Mouse (Mus musculus) forebrain, embryonic 11.5 days (tissue): ENCODE measurements at regions not wholly inside any gene's neighbourhood (a gene's known extent, or its start where the extent isn't known, plus 50 kb on each side); places are given as distances from the start of the nearest gene placed in this dataset.
"Not testable (repeated sequence)": the region's sequence is repeated elsewhere in the genome, so short reads cannot be mapped to it uniquely, and the experiment has no call there.

Experiments
- ATAC-seq: fragments of 200-750 bp; cut with Nextera tagmentation; replicated peaks from 2 replicates; pipeline ENCODE4 v1.8.0; 2017; ENCODE audit warnings: moderate TSS enrichment; ENCODE audit not compliant: low FRiP score
- DNase-seq: peaks from one replicate; pipeline ENCODE4 v3.0.0-alpha.2; 2017; ENCODE audit warnings: low spot score
- H3K27ac ChIP-seq: fragments of 300-500 bp; sonication (generic); 2 replicates; pipeline ENCODE4 v1.5.1; 2014; ENCODE audit warnings: low read depth, low read length
- H3K27me3 ChIP-seq: fragments of 300-500 bp; sonication (generic); 2 replicates; pipeline ENCODE4 v1.6.1; 2014; ENCODE audit warnings: mild to moderate bottlenecking, low read length, mixed read lengths; ENCODE audit not compliant: control insufficient read depth, insufficient read depth
- H3K36me3 ChIP-seq: fragments of 300-500 bp; sonication (generic); 2 replicates; pipeline ENCODE4 v1.6.1; 2014; ENCODE audit warnings: mild to moderate bottlenecking, low read length, moderate library complexity, mixed read lengths; ENCODE audit not compliant: control insufficient read depth, insufficient read depth
- H3K4me1 ChIP-seq: fragments of 300-500 bp; sonication (generic); replicated peaks from 2 replicates; pipeline ENCODE4 v1.6.1; 2014; ENCODE audit warnings: low read length, mixed read lengths; ENCODE audit not compliant: control insufficient read depth, insufficient read depth
- H3K4me2 ChIP-seq: fragments of 300-500 bp; sonication (generic); 2 replicates; pipeline ENCODE4 v1.6.1; 2014; ENCODE audit warnings: low read depth, mild to moderate bottlenecking, low read length, moderate library complexity, mixed read lengths; ENCODE audit not compliant: severe bottlenecking
- H3K4me3 ChIP-seq: fragments of 300-500 bp; sonication (generic); 2 replicates; pipeline ENCODE4 v1.5.1; 2014; ENCODE audit warnings: low read depth, low read length
- H3K9ac ChIP-seq: fragments of 300-500 bp; sonication (generic); 2 replicates; pipeline ENCODE4 v1.6.1; 2014; ENCODE audit warnings: low read length
- H3K9me3 ChIP-seq: fragments of 300-500 bp; sonication (generic); 2 replicates; pipeline ENCODE4 v1.6.1; 2016; ENCODE audit warnings: low read length, mixed read lengths; ENCODE audit not compliant: control insufficient read depth
- WGBS: fragments of 180-500 bp; shearing (Covaris S2); extraction: QIAGEN DNeasy Blood & Tissue Kit; methylation state at CpG from one replicate; pipeline ENCODE4 v1.1.7; 2014; 5-methylcytosine and 5-hydroxymethylcytosine counted together

GRCm38 (mm10) chr6:24301681-24302080 lies 133.8 kb upstream of the Slc13a1 start:
- no peaks in the 10 kb centered on the region for H3K27me3 ChIP-seq
- no peak overlapping the region for H3K4me3 ChIP-seq
- 85% methylated on average over 4 of the region's 4 CpGs for WGBS
- H3K27ac ChIP-seq, result no peak overlapping the region
- H3K4me1 ChIP-seq, result no peaks in the 10 kb centered on the region
- H3K4me2 ChIP-seq, result no peak overlapping the region
- no peaks in the 10 kb centered on the region for H3K36me3 ChIP-seq
- no peak for DNase-seq
- H3K9me3 ChIP-seq, result no peaks in the 10 kb centered on the region
- ATAC-seq, result no peak
- no peak overlapping the region for H3K9ac ChIP-seq

DNA sequence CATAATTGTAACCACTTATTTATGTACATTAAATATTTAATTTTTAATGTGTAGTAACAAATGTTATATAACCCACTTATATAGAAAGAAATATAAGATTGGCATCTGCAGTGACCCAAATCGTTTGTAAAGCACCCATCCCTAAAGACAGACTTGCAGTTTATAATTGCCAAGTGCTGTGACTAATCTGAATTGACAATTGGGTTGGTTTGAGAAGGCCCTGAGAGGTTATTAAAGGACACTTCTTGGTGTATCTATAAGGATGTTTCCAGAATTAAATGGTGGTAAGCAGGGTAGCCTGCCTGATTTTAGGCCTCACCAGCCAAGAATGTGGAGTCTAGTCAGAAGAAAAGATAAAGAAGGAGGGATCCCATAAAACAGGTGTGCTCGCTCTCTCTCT lies 133.3 kb upstream of the Slc13a1 start:
- WGBS, result 87% methylated on average over 2 of the region's 2 CpGs
- Histone ChIP-seq H3K4me3 (no peak overlapping the region), H3K27me3 (no peaks in the 10 kb centered on the region), H3K27ac (no peak overlapping the region), H3K9me3 (no peaks in the 10 kb centered on the region), H3K4me2 (no peak overlapping the region), H3K4me1 (no peaks in the 10 kb centered on the region), H3K9ac (no peak overlapping the region), H3K36me3 (no peaks in the 10 kb centered on the region)
- DNase-seq, result no peak
- ATAC-seq, result no peak

GRCm38 (mm10) chr6:24298562-24299212 lies 130.8 kb upstream of the Slc13a1 start:
- Histone ChIP-seq H3K9me3 (no peaks in the 10 kb centered on the region), H3K4me2 (no peak overlapping the region), H3K36me3 (no peaks in the 10 kb centered on the region), H3K27me3 (no peaks in the 10 kb centered on the region), H3K27ac (no peak overlapping the region), H3K9ac (no peak overlapping the region), H3K4me3 (no peak overlapping the region), H3K4me1 (no peaks in the 10 kb centered on the region)
- ATAC-seq, result no peak
- no peak for DNase-seq
- 91% methylated on average over 5 of the region's 5 CpGs for WGBS

GRCm38 (mm10) chr6:24288757-24289156 lies 120.9 kb upstream of the Slc13a1 start:
- H3K4me3 ChIP-seq, H3K9me3 ChIP-seq, ATAC-seq, H3K27me3 ChIP-seq, H3K4me2 ChIP-seq, H3K9ac ChIP-seq, H3K27ac ChIP-seq, H3K4me1 ChIP-seq, DNase-seq, H3K36me3 ChIP-seq: not testable (repeated sequence)
- WGBS, result 88% methylated on average over 2 of the region's 2 CpGs

GRCm38 (mm10) chr6:24272821-24273220 lies 104.9 kb upstream of the Slc13a1 start:
- no peaks in the 10 kb centered on the region for H3K9me3 ChIP-seq
- no peaks in the 10 kb centered on the region for H3K27me3 ChIP-seq
- H3K36me3 ChIP-seq, result no peaks in the 10 kb centered on the region
- no peaks in the 10 kb centered on the region for H3K4me1 ChIP-seq
- H3K4me2 ChIP-seq, result no peak overlapping the region
- ATAC-seq, result no peak
- WGBS, result 78% methylated on average over 5 of the region's 5 CpGs
- no peak overlapping the region for H3K27ac ChIP-seq
- H3K9ac ChIP-seq, result no peak overlapping the region
- no peak overlapping the region for H3K4me3 ChIP-seq
- DNase-seq, result no peak

DNA sequence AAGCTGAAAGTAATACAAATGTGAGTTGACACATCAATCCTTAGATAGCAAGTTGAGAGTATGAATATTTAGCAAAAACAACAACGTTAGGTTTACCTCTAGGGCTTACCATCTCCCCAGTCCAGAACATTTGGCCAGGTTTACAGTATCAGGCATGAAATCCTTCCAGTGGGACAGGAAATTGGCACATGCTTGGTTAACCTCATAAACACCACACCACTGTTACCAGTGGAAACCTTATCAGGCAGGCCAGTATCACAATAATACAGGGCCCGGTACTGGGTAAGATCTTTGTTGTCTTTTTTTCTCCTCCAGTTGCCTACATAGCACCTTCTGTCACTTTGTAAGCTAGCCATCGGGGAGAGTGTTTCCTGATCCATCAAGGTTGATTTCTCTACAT lies 101.7 kb upstream of the Slc13a1 start:
- 92% methylated on average over 3 of the region's 3 CpGs for WGBS
- no peaks in the 10 kb centered on the region for H3K36me3 ChIP-seq
- no peak overlapping the region for H3K9ac ChIP-seq
- no peaks in the 10 kb centered on the region for H3K27me3 ChIP-seq
- H3K4me1 ChIP-seq, result no peaks in the 10 kb centered on the region
- DNase-seq (no peak), ATAC-seq (no peak)
- no peak overlapping the region for H3K27ac ChIP-seq
- H3K4me3 ChIP-seq, result no peak overlapping the region
- no peaks in the 10 kb centered on the region for H3K9me3 ChIP-seq
- no peak overlapping the region for H3K4me2 ChIP-seq

GRCm38 (mm10) chr6:24263796-24264195 lies 95.9 kb upstream of the Slc13a1 start:
- no peak overlapping the region for H3K9ac ChIP-seq
- ATAC-seq (no peak), DNase-seq (no peak)
- no peak overlapping the region for H3K4me3 ChIP-seq
- no peaks in the 10 kb centered on the region for H3K4me1 ChIP-seq
- no peaks in the 10 kb centered on the region for H3K9me3 ChIP-seq
- H3K27ac ChIP-seq, result no peak overlapping the region
- WGBS, result 82% methylated on average over 4 of the region's 4 CpGs
- no peak overlapping the region for H3K4me2 ChIP-seq
- H3K36me3 ChIP-seq, result no peaks in the 10 kb centered on the region
- H3K27me3 ChIP-seq, result no peaks in the 10 kb centered on the region

DNA sequence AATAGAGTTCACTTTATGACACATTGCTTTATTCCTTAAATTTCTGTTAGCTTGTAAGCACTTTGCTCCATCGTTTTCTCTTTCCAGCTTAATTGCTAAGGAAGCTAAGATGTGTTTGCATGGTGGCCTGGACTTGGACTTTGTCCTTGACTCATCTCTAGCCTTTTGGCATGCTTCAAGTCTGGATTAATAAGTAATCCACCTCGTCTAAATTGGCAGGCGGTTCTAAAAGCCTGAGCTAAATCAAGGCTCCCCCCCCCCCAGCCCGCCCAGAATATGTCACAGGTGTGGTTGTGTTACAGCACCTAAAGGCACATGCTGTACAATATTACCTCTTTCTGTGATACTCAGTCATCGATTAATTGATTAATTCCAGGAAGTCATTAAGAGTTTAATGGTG lies 94.7 kb upstream of the Slc13a1 start:
- 83% methylated on average over 5 of the region's 5 CpGs for WGBS
- Histone ChIP-seq H3K27ac (no peak overlapping the region), H3K27me3 (no peaks in the 10 kb centered on the region), H3K9ac (no peak overlapping the region), H3K4me2 (no peak overlapping the region), H3K9me3 (no peaks in the 10 kb centered on the region), H3K4me1 (no peaks in the 10 kb centered on the region), H3K36me3 (no peaks in the 10 kb centered on the region), H3K4me3 (no peak overlapping the region)
- ATAC-seq (no peak), DNase-seq (no peak)

DNA sequence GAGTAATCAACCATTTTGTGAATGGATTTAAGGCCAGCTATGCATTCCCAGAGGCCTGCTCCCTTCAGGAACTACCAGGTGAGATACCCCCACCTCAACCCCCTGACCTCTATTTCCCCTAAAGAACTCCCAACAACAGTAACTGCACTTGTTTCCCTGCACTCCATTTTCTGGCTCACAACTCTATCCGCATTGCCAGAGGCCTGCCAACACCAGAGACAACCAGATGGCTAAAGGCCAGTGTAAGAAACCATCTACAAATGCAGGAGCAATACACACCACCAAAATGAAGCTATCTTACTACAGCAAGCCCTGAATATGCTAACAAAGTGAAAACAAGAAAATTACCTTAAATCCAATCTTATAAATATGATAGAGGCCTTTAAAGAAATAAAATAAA lies 77.7 kb upstream of the Slc13a1 start:
- H3K9ac ChIP-seq, result no peak overlapping the region
- 94% methylated on average over 1 of the region's 1 CpGs for WGBS
- no peaks in the 10 kb centered on the region for H3K36me3 ChIP-seq
- no peak overlapping the region for H3K4me2 ChIP-seq
- ATAC-seq (no peak), DNase-seq (no peak)
- H3K27ac ChIP-seq, result no peak overlapping the region
- H3K4me1 ChIP-seq, result no peaks in the 10 kb centered on the region
- no peak overlapping the region for H3K4me3 ChIP-seq
- H3K9me3 ChIP-seq, result no peaks in the 10 kb centered on the region
- no peaks in the 10 kb centered on the region for H3K27me3 ChIP-seq
